Mouse (Mus musculus) midbrain, embryonic 11.5 days (tissue): ENCODE data around the gene B9d1. TPM values are rescaled to one million over a fixed set of nuclear protein-coding genes. Genes with fewer than 3 reads are reported as not detected.

Source experiments
- ATAC-seq: fragments of 200-750 bp; cut with Nextera tagmentation; 2 replicates; pipeline ENCODE4 v1.8.0; 2017; ENCODE audit warnings: moderate TSS enrichment, moderate library complexity; ENCODE audit not compliant: low FRiP score
- DNase-seq: peaks from one replicate; pipeline ENCODE4 v3.0.0; 2015; ENCODE audit warnings: low spot score; ENCODE audit errors: missing footprints
- H3K27ac ChIP-seq: fragments of 300-500 bp; sonication (generic); 2 replicates; pipeline ENCODE4 v1.5.1; 2014; ENCODE audit warnings: low read depth, low read length
- H3K27me3 ChIP-seq: fragments of 300-500 bp; sonication (generic); 2 replicates; pipeline ENCODE4 v1.6.1; 2014; ENCODE audit warnings: mild to moderate bottlenecking, low read length, moderate library complexity, mixed read lengths; ENCODE audit not compliant: control insufficient read depth, insufficient read depth
- H3K36me3 ChIP-seq: fragments of 300-500 bp; sonication (generic); 2 replicates; pipeline ENCODE4 v1.6.1; 2014; ENCODE audit warnings: mild to moderate bottlenecking, low read length, moderate library complexity, mixed read lengths; ENCODE audit not compliant: control insufficient read depth, insufficient read depth
- H3K4me1 ChIP-seq: fragments of 300-500 bp; sonication (generic); 2 replicates; pipeline ENCODE4 v1.6.1; 2014; ENCODE audit warnings: low read length; ENCODE audit not compliant: control insufficient read depth, insufficient read depth
- H3K4me2 ChIP-seq: fragments of 300-500 bp; sonication (generic); 2 replicates; pipeline ENCODE4 v1.6.1; 2014; ENCODE audit warnings: mild to moderate bottlenecking, moderate library complexity
- H3K4me3 ChIP-seq: fragments of 300-500 bp; sonication (generic); 2 replicates; pipeline ENCODE4 v1.5.1; 2014; ENCODE audit warnings: low read depth, low read length
- H3K9ac ChIP-seq: fragments of 300-500 bp; sonication (generic); 2 replicates; pipeline ENCODE4 v1.6.1; 2014; ENCODE audit warnings: low read length
- H3K9me3 ChIP-seq: fragments of 300-500 bp; sonication (generic); 2 replicates; pipeline ENCODE4 v1.6.1; 2016; ENCODE audit warnings: low read length; ENCODE audit not compliant: control insufficient read depth
- WGBS: fragments of 180-500 bp; shearing (Covaris S2); extraction: QIAGEN DNeasy Blood & Tissue Kit; methylation state at CpG from one replicate; pipeline ENCODE4 v1.1.7; 2014; 5-methylcytosine and 5-hydroxymethylcytosine counted together
- polyA plus RNA-seq: library from polyadenylated mRNA; unstranded; fragments of >200 nt; fragmentation: Nextera tagmentation; extraction: Ambion mirVana; gene quantifications from 2 replicates; pipeline ENCODE4 v1.2.1, GENCODE M21; 2014

Gene B9d1
- polyA plus RNA-seq, 1 experiment from 2014 or later = 39.6 TPM

- H3K36me3 ChIP-seq = peaks cover 26% of the 10 kb centered on the region
- peaks cover 18% of the 10 kb centered on the region for H3K4me1 ChIP-seq
- no peak overlapping the region; the same call in 1 of the 2 replicates for H3K4me3 ChIP-seq
- peak overlapping the region; percentile 22; the same call in 1 of the 2 replicates for H3K4me2 ChIP-seq
- DNase-seq (peak; percentile 8), ATAC-seq (no peak)
- H3K9ac ChIP-seq = no peak overlapping the region
- no peaks in the 10 kb centered on the region for H3K27me3 ChIP-seq
- 92% methylated on average over 14 of the region's 14 CpGs for WGBS
- H3K9me3 ChIP-seq = no peaks in the 10 kb centered on the region
- no peak overlapping the region for H3K27ac ChIP-seq
These were observed 18.3 kb upstream of the B9d1 start for GRCm38 (mm10) chr11:61486458-61487219.

DNA sequence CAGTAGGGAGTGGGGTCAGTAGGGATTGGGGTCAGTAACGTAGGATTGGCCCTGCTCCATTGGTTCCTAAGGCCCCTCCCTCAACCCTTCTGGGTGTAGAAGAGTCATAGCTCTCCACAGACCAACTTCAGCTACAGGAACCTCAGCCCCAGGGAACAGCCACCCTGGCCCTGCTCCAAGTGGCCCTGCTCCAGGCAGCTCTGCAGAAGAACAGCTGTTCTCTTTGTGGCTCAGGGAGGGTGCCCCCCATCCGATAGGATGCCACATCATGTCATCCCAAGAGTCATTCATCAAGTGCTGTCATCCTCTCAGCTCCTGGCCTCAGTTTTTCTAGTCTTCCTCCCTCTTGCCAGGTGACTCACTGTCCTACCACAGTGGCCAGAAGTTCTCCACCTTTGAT lies 17.5 kb upstream of the B9d1 start:
- H3K9me3 ChIP-seq = no peaks in the 10 kb centered on the region
- ATAC-seq = no peak
- 77% methylated on average over 2 of the region's 2 CpGs for WGBS
- no peak overlapping the region for H3K27ac ChIP-seq
- H3K36me3 ChIP-seq = peaks cover 26% of the 10 kb centered on the region
- no peaks in the 10 kb centered on the region for H3K27me3 ChIP-seq
- H3K9ac ChIP-seq = no peak overlapping the region
- DNase-seq = peak; percentile 66
- no peak overlapping the region for H3K4me2 ChIP-seq
- H3K4me1 ChIP-seq = peaks cover 18% of the 10 kb centered on the region
- no peak overlapping the region for H3K4me3 ChIP-seq

DNA sequence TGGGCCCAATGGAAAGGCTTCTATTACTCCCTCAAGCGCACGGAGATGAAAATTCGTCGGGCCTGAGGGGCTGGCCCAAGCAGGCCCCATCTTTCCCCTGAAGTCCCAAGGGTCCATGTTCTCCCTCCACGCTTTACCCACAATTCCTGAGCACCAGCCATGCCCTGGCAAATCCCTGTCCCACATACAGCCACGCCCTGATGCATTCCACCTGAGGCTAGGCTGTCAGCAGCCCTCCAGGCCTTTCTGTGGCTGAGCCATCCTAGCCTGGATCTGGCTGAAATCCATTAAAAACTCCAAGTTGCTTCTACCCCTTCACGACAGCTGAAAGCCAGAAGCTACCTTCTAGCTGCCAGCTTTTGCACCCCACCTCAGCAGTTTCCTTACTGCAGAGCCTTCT lies 17.0 kb upstream of the B9d1 start:
- H3K4me2 ChIP-seq = no peak overlapping the region
- H3K36me3 ChIP-seq = peaks cover 26% of the 10 kb centered on the region

DNA sequence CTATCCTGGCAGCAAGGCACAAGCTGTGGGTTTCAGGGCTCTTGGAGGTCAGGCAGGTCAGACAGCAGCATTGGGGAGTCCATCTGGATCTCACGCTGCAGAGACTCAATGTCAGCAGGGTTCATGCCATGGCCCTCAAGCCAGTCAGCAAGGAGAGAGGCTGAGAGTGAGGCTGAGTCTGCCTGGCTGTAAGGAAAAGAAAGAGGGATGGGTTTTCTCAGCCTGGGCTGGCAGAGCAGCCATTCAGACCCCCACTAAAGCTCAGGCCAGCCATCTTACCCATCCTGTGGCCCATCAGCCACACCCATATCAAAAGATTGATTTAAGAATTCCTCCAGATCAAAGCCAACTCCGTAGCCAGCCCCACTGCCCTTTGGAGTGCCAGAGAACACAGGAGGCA lies 15.9 kb upstream of the B9d1 start:
- no peak overlapping the region for H3K4me2 ChIP-seq
- no peak overlapping the region for H3K27ac ChIP-seq
- no peaks in the 10 kb centered on the region for H3K9me3 ChIP-seq
- peak; percentile 62 for DNase-seq
- H3K4me1 ChIP-seq = peaks cover 27% of the 10 kb centered on the region
- no peaks in the 10 kb centered on the region for H3K27me3 ChIP-seq
- peaks cover 26% of the 10 kb centered on the region for H3K36me3 ChIP-seq
- no peak overlapping the region for H3K4me3 ChIP-seq
- 87% methylated on average over 2 of the region's 2 CpGs for WGBS
- H3K9ac ChIP-seq = no peak overlapping the region
- no peak for ATAC-seq

More for the DNA sequence above, 17.0 kb upstream of the B9d1 start:
- Histone ChIP-seq H3K9me3 (no peaks in the 10 kb centered on the region), H3K4me3 (no peak overlapping the region), H3K9ac (no peak overlapping the region), H3K27ac (no peak overlapping the region), H3K27me3 (no peaks in the 10 kb centered on the region), H3K4me1 (peaks cover 23% of the 10 kb centered on the region)
- DNase-seq = peak; percentile 65
- WGBS = 89% methylated on average over 7 of the region's 7 CpGs
- ATAC-seq = no peak

- Histone ChIP-seq H3K9ac (no peak overlapping the region), H3K4me1 (peaks cover 21% of the 10 kb centered on the region), H3K36me3 (peaks cover 26% of the 10 kb centered on the region), H3K4me2 (no peak overlapping the region), H3K9me3 (no peaks in the 10 kb centered on the region), H3K27me3 (no peaks in the 10 kb centered on the region), H3K27ac (no peak overlapping the region), H3K4me3 (no peak overlapping the region)
- DNase-seq = no peak
- 91% methylated on average over 8 of the region's 8 CpGs for WGBS
- ATAC-seq = no peak
These were observed 15.1 kb upstream of the B9d1 start for GRCm38 (mm10) chr11:61489874-61490273.

- ATAC-seq (no peak), DNase-seq (peak; percentile 37)
- Histone ChIP-seq H3K4me1 (peaks cover 12% of the 10 kb centered on the region), H3K36me3 (peaks cover 26% of the 10 kb centered on the region), H3K4me3 (no peak overlapping the region), H3K9me3 (no peaks in the 10 kb centered on the region), H3K9ac (no peak overlapping the region), H3K27ac (no peak overlapping the region), H3K27me3 (no peaks in the 10 kb centered on the region), H3K4me2 (no peak overlapping the region)
- 93% methylated on average over 22 of the region's 22 CpGs for WGBS
These were observed 13.9 kb upstream of the B9d1 start for GRCm38 (mm10) chr11:61490944-61491520.

GRCm38 (mm10) chr11:61492749-61493401 lies 12.1 kb upstream of the B9d1 start:
- peaks cover 10% of the 10 kb centered on the region for H3K4me1 ChIP-seq
- no peak overlapping the region for H3K27ac ChIP-seq
- WGBS = 84% methylated on average over 12 of the region's 12 CpGs
- peak overlapping the region; percentile 88 for H3K9ac ChIP-seq
- no peaks in the 10 kb centered on the region for H3K27me3 ChIP-seq
- ATAC-seq = no peak
- H3K36me3 ChIP-seq = peaks cover 26% of the 10 kb centered on the region
- H3K4me3 ChIP-seq = peak overlapping the region; percentile 88
- H3K4me2 ChIP-seq = peak overlapping the region; percentile 87
- peak; percentile 75 for DNase-seq
- H3K9me3 ChIP-seq = no peaks in the 10 kb centered on the region

DNA sequence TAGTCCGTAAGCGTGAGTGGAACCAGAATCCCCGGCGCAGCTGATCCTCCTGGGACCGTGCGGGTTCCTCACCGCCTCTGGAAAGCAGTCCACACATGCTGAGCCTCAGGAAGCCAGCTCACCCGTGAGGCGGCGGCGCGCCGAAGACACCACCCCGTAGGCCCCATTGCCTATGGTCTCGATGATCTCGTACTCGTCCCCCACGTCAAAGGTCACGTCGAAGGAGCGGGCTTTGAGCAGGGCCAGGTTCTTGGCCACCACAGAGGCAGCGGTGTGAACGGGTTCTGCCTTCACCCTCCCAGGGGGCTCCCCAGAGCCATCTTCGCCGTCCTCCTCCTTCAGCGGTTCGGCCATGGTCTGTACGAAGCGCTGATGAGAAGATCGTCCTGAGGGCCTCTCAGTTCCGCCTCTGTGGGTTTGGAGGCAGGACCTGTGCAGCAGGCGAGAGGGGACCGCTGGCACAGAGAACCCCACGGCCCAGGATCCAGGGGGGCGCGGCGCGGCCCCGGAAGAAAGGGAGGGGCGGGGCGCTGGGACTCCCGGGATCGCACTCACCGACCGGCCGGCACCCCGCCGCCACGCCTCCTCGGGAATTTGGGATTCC lies 11.3 kb upstream of the B9d1 start:
- DNase-seq (peak; percentile 94), ATAC-seq (peak; percentile 66)
- 1% methylated on average over 47 of the region's 50 CpGs for WGBS
- Histone ChIP-seq H3K4me2 (peak overlapping the region; percentile 87), H3K9me3 (no peaks in the 10 kb centered on the region), H3K27me3 (no peaks in the 10 kb centered on the region), H3K4me1 (peaks cover 10% of the 10 kb centered on the region), H3K9ac (peak overlapping the region; percentile 88), H3K4me3 (peak overlapping the region; percentile 88), H3K36me3 (peaks cover 26% of the 10 kb centered on the region), H3K27ac (peak overlapping the region; percentile 72)
